Mouse (Mus musculus): ENCODE data around the gene Klf1.

The Klf1 gene

GRCm38 (mm10) chr8:84935489-84935888 lies 33.8 kb downstream of the Klf1 start:
- DNase-seq (ENCODE audit: low spot score in 2 of 2), result no peak

- DNase-seq (ENCODE audit: low spot score in 2 of 2), result no peak
These were observed 34.6 kb downstream of the Klf1 start for GRCm38 (mm10) chr8:84936041-84936961.

- DNase-seq (ENCODE audit: low spot score in 2 of 2), result peak; percentile 68 to 85
These were observed 35.3 kb downstream of the Klf1 start, which contains the start of gene Mast1 for GRCm38 (mm10) chr8:84936962-84937546. Gene Mast1, minus strand, starts transcription at chr8:84937359.

DNA sequence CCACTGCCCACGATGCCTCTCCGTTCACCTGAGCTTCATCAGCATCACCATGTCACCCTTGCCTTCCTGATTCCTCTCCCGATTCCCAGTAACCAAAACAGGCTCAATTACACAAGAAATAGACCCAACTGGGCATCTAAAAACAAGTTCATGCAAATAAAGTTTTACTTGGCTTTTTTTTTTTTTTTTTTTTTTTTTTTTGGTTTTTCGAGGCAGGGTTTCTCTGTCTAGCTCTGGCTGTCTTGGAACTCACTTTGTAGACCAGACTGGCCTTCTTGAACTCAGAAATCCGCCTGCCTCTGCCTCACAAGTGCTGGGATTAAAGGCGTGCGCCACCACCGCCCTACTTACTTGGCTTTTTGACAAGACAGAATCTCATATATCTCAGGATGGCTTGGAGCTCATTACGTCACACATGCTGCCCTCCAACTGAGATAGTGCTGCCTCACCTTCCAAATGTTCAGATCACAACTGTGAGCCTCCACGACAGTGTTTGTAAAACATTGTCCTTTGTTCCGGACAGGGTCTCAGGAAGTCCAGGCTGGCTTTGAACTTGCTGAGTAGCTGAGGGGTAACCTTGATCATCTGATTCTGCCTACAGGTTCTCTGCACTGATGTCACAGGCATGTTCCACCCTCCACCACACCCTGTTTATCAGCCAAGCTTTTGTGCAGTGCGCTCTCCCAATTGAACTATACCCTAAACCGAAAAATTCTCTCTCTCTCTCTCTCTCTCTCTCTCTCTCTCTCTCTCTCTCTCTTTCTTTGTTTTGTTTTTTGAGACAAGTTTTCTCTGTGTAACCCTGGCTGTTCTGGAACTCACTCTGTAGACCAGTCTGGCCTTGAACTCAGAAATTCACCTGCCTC lies 36.1 kb downstream of the Klf1 start:
- no peak for DNase-seq (ENCODE audit: low spot score in 2 of 2)

GRCm38 (mm10) chr8:84943699-84944098 lies 42.0 kb downstream of the Klf1 start:
- DNase-seq (ENCODE audit: low spot score in 2 of 2), result no peak

GRCm38 (mm10) chr8:84944478-84945160 lies 42.9 kb downstream of the Klf1 start:
- peak in 1 of 2 experiments; percentile 48 for DNase-seq (ENCODE audit: low spot score in 2 of 2)

DNA sequence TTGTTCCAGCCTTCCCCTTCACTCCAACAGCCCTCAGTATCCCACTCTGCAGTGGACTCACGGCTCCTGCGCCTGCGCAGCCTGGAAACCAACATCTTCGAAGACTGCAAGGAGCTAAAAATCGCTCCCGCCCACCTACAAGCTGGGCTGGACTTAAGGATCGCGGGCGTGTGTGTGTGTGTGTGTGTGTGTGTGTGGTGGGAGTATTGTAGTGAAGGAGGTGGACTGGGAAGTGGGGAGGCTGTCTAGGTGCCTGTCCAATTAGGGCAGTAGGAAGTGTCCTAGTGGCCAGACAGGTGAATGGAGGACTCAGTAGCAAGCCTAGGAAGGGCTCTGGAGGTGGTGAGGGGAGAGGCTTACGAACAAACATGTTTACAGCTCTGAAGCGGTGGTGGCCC lies 43.5 kb downstream of the Klf1 start:
- peak in 1 of 2 experiments; percentile 34 for DNase-seq (ENCODE audit: low spot score in 2 of 2)

GRCm38 (mm10) chr8:84945633-84946527 lies 44.2 kb downstream of the Klf1 start:
- DNase-seq (ENCODE audit: low spot score in 2 of 2), result peak in 1 of 2 experiments; percentile 74

DNA sequence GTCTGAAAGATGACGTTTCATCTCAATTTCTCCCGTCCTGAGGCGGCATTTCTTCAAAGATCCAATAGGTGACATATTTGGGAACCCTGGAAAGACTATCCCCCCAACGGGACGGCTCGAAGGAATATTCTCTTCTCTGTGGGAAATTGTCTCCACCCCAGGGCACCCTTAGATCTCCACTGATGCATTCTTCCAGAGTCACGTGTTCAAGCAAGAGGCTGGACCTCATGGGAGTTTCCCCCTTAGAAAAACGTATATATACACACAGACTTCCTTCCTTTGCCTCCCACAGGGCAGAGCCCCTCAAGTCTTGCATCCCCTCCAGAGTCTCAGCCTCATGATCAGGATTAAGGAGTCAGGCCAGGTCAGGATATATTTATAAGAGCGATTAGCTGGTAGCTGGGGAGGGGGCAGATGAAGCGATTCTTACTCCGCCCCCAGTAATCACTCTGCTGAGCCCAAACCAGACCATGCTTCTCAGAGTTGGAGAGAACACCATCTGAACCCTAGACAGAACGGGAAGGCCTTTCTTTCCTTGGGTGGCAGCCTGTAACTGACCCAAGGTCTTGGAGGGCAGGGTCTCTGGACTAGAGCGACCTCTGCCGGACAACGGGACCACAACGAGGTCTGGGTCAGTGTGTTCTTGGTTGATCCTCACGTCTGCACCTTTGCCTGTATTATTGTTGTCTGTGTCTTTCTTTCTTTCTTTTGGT lies 45.0 kb downstream of the Klf1 start, which contains the start of gene Rtbdn:
Rtbdn (plus strand) TSS at position 464 of the 713 bp plus-strand sequence.
- peak in 1 of 2 experiments; percentile 56 for DNase-seq (ENCODE audit: low spot score in 2 of 2)

DNA sequence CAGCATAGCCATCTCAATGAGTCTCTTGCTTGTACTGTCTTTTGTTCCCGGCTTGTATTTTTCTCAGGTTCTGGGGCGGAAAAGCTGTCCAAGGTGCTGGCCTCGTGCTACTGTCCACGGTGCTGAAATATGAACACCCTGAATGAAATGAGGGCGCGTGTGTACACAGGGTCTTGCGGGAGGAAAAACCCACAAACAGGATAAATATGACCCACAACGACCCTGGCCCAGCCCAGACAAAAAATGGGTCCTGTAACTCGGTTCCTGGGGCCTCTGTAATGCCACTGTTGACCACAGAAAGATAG lies 45.5 kb downstream of the Klf1 start:
- no peak for DNase-seq (ENCODE audit: low spot score in 2 of 2)

GRCm38 (mm10) chr8:84949753-84950152 lies 48.0 kb downstream of the Klf1 start:
- DNase-seq (ENCODE audit: low spot score in 2 of 2), result no peak

DNA sequence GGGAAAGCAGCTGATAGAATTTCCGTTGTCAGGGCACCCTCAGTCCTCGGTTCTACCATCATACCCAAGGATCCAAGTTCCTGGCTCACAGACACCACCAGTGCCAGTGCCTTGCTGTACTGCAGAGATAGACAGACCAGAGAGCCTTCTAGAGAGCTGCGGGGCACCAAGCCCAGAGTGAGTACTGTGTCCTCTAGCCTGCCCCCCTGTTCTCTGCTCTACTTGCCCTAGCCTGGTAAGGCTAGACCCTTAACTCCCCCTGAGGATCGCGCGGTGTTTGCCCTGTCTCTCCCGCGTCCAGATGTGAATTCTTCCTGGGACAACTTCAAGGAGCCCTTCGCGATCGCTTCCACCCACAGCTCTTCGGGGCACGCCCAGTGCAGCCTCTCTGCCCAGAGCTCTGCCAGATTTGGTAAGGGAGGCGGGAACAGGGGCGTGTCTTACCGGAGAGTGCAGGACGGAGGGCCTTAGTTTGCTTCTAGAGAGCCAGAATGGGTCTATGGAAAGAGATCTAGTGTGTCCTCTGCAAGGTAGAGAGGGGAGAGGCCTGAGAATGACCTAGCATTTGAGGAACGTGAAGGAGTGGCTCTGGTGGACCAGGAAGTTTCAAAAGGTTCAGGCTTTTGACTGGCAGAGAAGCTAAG lies 51.0 kb downstream of the Klf1 start:
- no peak for DNase-seq (ENCODE audit: low spot score in 2 of 2)
